Mouse (Mus musculus): Measurements from ENCODE around the gene Fgf22. TPM values are rescaled to one million over a fixed set of nuclear protein-coding genes. Genes with fewer than 3 reads are reported as not detected.

Fgf22 gene
- total RNA-seq (2021), result 1 to 10 TPM; 1.0 to 1.5 TPM

DNA sequence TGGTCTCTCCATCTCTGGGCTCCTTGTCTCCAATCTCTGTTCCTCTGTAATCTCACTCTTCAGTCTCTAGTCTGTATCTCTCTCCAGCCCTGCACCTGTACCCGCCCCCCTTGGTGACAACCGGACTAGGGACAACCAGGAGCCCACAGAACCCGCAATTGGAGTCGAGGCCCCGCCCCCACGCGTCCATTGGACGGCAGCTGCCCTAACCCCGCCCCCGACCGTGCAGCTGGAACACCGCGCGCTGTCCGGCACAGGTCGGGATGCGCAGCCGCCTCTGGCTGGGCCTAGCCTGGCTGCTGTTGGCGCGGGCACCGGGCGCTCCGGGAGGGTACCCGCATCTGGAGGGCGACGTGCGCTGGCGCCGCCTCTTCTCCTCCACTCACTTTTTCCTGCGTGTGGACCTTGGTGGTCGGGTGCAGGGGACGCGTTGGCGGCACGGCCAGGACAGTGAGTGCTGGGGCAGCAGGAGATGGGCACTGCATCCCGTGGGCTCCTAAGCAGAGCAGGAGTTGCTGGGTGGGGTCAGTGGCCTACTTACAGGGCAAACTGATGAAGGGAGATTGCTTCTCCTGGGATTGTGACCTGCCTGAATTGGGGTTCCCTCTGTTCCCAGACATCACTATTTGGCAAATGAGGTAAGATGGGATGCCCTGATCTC, at the start of gene Fgf22:
Gene Fgf22, plus strand, starts transcription at position 221 of the 661 bp plus-strand sequence.
- peak in 1 of 2 experiments; percentile 55 for DNase-seq (ENCODE audit: extremely low spot score in 1 of 2, low spot score in 1 of 2)

DNA sequence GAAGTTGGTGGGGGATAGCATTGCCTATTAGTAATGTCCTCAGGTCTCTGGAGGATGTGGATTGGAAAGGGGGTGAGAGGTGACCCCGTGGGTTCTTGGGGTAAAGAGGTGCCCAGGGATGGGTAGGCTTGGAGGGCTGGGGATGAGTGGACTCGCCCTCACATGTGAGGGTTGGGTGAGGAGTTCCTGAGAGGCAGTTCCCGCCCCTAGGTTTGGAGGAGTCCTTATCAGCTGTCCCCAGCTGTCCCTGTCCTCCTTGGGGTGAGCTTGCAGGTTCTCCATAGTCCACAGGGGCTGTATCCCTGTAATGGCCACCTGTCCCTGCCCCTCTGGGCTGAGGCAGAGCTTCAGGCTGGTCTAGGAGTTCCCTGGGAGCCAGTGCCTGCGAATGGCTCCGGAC, 48.9 kb upstream of the Fgf22 start:
- no peak for DNase-seq (ENCODE audit: extremely low spot score in 1 of 2, low spot score in 1 of 2)

DNA sequence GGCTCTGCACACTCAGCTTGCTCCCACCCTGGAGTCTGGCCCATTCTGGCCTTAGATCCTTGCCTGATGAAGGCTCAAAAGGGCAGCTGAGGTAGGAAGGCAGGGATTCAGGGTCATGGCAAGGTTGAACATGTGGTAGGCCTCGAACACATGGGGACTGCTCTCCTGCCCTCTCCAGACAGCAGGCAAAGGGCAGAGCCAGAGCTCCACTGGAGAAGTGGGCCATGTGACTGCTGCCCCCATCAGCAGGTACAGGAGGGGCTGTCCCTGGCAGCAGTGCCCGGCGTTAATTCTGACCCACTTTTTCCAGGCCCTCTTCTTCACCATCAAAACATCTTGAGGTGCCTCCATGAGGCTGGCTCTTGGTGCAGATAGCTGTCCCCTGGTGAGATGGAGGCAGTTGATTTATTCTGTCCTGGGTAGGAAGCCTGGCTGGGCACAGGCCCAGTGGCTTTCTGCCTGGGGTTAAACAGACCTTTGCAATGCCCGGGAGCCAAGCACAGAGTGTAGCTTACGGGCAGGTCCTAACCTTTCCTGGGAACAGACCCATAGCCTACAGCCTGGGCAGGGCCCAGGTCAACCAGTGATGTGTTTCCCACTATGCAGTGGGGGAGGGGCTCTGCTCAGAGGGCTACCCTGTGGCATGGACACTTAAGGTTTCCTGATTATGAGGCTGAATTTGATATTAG, 48.3 kb upstream of the Fgf22 start:
- no peak for DNase-seq (ENCODE audit: extremely low spot score in 1 of 2, low spot score in 1 of 2)

GRCm38 (mm10) chr10:79707162-79707561, 47.7 kb upstream of the Fgf22 start:
- no peak for DNase-seq (ENCODE audit: extremely low spot score in 1 of 2, low spot score in 1 of 2)

DNA sequence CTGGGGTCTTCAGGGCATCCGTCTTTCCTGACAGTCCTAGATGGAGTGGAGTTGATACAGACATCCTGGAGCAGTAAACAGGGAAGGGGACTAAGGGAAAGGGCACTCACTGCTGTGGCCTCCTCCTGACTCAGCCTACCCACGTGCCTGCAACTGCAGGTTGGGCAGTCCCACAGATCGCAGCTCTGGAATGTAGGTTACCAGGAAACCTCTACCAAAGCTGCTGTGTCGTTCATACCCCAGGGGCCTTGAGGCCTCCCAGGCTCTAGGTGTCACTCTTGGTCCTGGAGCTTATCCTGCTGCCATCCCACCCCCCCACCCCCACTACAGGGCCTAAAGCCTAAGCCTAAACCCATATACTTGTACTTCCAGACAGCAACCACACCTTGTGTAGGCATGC, 47.1 kb upstream of the Fgf22 start:
- DNase-seq (ENCODE audit: extremely low spot score in 1 of 2, low spot score in 1 of 2), result no peak

DNA sequence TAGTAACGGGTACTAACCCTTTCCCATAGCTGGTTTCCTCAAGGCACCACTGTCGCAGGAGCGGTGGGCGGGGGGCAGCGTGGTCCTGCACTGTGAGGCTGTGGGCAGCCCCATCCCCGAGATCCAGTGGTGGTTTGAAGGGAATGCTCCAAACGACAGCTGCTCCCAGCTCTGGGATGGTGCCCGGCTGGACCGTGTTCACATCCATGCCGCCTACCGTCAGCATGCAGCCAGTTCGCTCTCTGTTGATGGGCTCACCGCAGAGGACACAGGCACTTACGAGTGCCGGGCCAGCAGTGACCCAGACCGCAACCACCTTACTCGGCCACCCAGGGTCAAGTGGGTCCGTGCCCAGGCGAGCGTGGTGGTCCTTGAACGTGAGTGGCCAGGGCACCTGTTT, 46.2 kb upstream of the Fgf22 start:
- no peak for DNase-seq (ENCODE audit: extremely low spot score in 1 of 2, low spot score in 1 of 2)

- no peak for DNase-seq (ENCODE audit: extremely low spot score in 1 of 2, low spot score in 1 of 2)
Measured at GRCm38 (mm10) chr10:79709307-79709706, 45.6 kb upstream of the Fgf22 start.

GRCm38 (mm10) chr10:79712029-79712428, 42.8 kb upstream of the Fgf22 start:
- DNase-seq (ENCODE audit: extremely low spot score in 1 of 2, low spot score in 1 of 2), result no peak

DNA sequence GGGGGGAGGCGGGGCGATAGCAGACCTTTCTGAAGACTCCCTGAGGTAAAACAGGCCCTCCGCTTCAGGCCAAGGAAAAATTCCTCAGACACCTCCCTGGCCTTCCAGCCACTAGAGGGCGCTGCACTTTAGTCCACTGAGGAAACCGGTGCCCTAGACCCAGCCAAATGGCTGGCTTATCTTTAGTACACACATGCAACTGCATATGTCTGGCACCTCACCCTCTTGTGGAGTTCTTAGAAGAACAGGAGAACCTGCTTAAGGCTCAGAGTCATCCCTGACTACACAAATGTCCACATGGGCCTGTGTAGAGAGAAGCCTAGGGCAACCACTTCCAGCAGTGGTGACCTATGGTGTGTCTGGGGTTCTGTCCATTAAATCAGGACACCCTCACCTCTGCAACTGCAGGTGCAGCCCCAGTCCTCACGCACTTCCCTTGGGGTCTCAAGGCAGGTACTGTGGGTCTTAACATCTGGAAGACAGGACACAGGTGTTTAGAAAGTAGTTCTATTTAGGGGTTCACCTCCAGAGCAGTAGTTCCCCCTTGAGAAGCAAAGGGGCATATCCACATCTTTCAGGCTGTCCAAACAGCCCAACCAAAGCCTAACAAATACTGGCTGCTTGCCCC, 42.3 kb upstream of the Fgf22 start:
- DNase-seq (ENCODE audit: extremely low spot score in 1 of 2, low spot score in 1 of 2), result peak; percentile 72 to 91

- DNase-seq (ENCODE audit: extremely low spot score in 1 of 2, low spot score in 1 of 2), result no peak
Measured at GRCm38 (mm10) chr10:79713163-79713562, 41.7 kb upstream of the Fgf22 start.

GRCm38 (mm10) chr10:79714996-79715395, 39.9 kb upstream of the Fgf22 start:
- no peak for DNase-seq (ENCODE audit: extremely low spot score in 1 of 2, low spot score in 1 of 2)

DNA sequence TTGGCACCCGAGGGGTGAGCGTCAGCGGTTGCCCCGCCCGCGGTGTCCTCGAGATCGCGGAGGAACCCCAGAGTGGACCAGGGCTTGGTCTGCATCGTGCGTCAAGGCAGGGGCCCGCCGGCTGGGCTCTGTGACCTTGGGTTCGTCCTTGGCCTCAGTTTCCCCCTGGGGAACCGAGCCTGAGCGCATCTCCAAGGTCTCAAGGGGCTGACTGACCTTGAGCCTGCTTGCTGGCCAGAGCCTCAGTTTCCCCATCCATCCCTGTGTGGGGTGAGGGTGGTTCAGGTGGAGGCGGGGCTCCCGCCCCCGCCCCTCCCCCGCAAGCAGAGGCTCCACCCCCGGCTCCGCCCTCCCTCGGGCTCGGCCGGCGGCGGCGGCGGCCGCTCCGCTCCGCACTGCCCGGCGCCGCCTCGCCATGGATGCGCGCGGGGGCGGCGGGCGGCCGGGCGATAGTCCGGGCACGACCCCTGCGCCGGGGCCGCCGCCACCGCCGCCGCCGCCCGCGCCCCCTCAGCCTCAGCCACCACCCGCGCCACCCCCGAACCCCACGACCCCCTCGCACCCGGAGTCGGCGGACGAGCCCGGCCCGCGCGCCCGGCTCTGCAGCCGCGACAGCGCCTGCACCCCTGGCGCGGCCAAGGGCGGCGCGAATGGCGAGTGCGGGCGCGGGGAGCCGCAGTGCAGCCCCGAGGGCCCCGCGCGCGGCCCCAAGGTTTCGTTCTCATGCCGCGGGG, 38.5 kb upstream of the Fgf22 start, which contains the start of gene Hcn2:
Gene Hcn2, plus strand, starts transcription at position 381 of the 734 bp plus-strand sequence.
- no peak for DNase-seq (ENCODE audit: extremely low spot score in 1 of 2, low spot score in 1 of 2)

DNA sequence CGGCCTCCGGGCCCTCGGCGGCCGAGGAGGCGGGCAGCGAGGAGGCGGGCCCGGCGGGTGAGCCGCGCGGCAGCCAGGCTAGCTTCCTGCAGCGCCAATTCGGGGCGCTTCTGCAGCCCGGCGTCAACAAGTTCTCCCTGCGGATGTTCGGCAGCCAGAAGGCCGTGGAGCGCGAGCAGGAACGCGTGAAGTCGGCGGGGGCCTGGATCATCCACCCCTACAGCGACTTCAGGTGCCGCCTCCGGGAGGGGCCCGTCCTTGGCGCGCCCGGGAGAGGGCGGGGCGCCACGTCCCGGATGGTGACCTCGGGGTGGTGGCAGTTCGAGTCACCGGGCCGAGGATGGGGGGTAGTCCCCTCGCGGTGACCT, 37.9 kb upstream of the Fgf22 start:
- DNase-seq (ENCODE audit: extremely low spot score in 1 of 2, low spot score in 1 of 2), result no peak

DNA sequence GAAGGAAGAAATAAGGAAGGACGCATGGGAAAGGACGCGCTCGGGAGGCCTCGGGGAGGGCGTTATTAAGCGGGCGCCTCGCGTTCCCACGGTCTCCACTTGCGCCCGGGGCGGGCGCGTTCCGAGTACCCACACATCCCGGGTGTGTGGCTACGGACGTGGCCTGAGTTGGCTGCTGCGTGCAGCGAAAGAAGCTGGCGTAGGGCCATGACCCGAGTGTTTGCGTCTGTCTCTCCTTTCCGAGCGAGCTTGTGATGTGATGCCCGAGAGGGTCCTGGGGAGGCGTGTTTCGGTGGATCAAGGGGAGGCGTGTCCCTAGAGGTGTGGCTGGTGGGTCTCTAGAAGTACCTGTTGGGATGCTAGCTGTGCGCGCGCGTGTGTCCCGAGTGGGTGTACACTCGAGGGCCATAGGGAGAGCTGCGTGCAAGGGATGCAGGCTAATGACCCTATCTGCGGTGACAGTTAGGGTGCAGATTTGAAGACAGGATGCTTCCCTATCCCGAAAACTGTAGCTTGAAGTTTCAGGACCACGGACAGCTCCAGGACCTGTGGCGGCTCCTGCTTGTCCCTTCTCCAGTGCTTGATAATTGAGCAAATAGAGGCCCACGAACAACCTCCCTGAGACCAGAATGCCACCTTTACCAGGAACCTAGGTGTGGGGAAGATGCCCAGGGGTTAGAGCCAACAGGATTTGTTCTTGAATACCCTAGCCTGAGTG, 37.1 kb upstream of the Fgf22 start:
- peak in 1 of 2 experiments; percentile 53 for DNase-seq (ENCODE audit: extremely low spot score in 1 of 2, low spot score in 1 of 2)

- DNase-seq (ENCODE audit: extremely low spot score in 1 of 2, low spot score in 1 of 2), result no peak
Measured at GRCm38 (mm10) chr10:79721089-79721488, 33.8 kb upstream of the Fgf22 start.

GRCm38 (mm10) chr10:79723047-79723446, 31.8 kb upstream of the Fgf22 start:
- no peak for DNase-seq (ENCODE audit: extremely low spot score in 1 of 2, low spot score in 1 of 2)

DNA sequence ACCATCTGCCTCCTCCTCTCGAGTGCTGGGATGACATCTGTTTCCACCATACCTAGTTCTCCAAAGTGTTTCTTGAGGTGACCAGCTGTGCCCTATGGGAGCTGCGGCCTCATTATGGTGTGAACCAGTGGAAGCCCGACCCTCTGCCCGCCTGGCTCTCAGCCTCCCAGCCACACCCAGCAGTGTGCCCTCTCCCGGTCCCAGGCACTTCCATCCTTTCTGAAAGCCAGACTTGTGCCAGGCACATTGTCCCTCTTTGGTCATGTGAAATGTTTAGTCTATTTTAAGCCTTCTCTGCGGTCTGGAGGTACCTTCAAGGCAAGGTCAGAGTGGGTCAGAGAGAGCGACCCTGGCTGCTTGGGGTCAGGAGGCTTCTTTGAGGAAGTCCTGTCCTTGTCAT, 31.2 kb upstream of the Fgf22 start:
- no peak for DNase-seq (ENCODE audit: extremely low spot score in 1 of 2, low spot score in 1 of 2)

- peak in 1 of 2 experiments; percentile 48 for DNase-seq (ENCODE audit: extremely low spot score in 1 of 2, low spot score in 1 of 2)
Measured at GRCm38 (mm10) chr10:79726090-79726489, 28.8 kb upstream of the Fgf22 start.

- no peak for DNase-seq (ENCODE audit: extremely low spot score in 1 of 2, low spot score in 1 of 2)
Measured at GRCm38 (mm10) chr10:79728323-79729249, 26.3 kb upstream of the Fgf22 start.
